Mouse (Mus musculus) ES-E14 (cell line): ENCODE measurements at regions not wholly inside any gene's neighbourhood (a gene's known extent, or its start where the extent isn't known, plus 50 kb on each side); places are given as distances from the start of the nearest gene placed in this dataset.

Experiments
- CHD2 ChIP-seq: IDR thresholded peaks from 2 replicates; pipeline ENCODE4 v1.6.1; 2014; ENCODE audit warnings: mild to moderate bottlenecking, low read depth, low read length, inconsistent platforms
- HCFC1 ChIP-seq: IDR thresholded peaks from 2 replicates; pipeline ENCODE4 v1.6.1; 2012; ENCODE audit warnings: low read length, inconsistent platforms, borderline replicate concordance; ENCODE audit not compliant: insufficient read depth
- MAFK ChIP-seq: IDR thresholded peaks from 2 replicates; pipeline ENCODE4 v1.6.1; 2014; ENCODE audit warnings: mild to moderate bottlenecking, low read depth, low read length, inconsistent platforms; ENCODE audit not compliant: insufficient read depth
- ZNF384 ChIP-seq: IDR thresholded peaks from 2 replicates; pipeline ENCODE4 v1.6.1; 2012; ENCODE audit warnings: low read depth, low read length, inconsistent platforms

DNA sequence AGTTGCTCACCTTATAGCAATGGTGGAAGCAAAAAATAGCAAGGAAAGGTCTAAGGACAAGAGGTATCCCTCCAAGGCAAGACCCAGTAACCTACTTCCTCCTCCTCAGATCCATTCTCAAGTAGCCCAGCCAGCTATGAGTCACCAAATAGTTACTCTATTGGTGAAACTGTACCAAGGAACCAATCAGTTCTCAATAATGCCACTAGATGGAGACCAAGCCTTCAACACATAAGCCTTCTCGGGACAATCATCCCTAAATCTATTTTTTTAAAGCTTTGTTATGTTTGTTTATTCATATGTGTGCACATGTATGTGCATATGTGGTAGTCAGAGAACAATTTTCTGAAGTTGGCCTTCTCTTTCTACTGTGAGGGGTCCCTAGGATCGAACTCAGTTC, 434.3 kb upstream of the Xylt1 start:
- TF ChIP-seq CHD2 (no peak), ZNF384 (no peak), MAFK (no peak), HCFC1 (no peak)
